Mouse (Mus musculus): ENCODE data around the gene Fam53b.

- TF ChIP-seq GATA1 (IDR thresholded peaks at IDR 0.05; ENCODE audit: borderline replicate concordance, low read length), result no peak
- no peak for TF ChIP-seq FLI1 (IDR thresholded peaks at IDR 0.05; ENCODE audit: low read length)
These were observed 93.1 kb downstream of the Fam53b start for GRCm38 (mm10) chr7:132720562-132720961.

Data from megakaryocyte, embryonic 14.5 days (primary cell).